Mouse (Mus musculus) CD4-positive naive resting alpha-beta T cell, adult 57 days (primary cell): ENCODE results near the gene Kri1. TPM values are rescaled to one million over a fixed set of nuclear protein-coding genes. Genes with fewer than 3 reads are reported as not detected.

Experiments
- total RNA-seq: library from RNA; stranded (reverse); gene quantifications from one replicate; pipeline ENCODE4 v1.2.4, GENCODE M21; 2023

The Kri1 gene
- 172 TPM for total RNA-seq

GRCm38 (mm10) chr9:21287571-21288402 is at the start of gene Kri1:
Gene Kri1, minus strand, starts transcription at chr9:21287969.

GRCm38 (mm10) chr9:21320619-21321512 is 33.1 kb upstream of the Kri1 start, which contains the start of gene Slc44a2:
Gene Slc44a2, plus strand, starts transcription at chr9:21320698.

GRCm38 (mm10) chr9:21312134-21312533 is 24.4 kb upstream of the Kri1 start, which contains the start of gene Ap1m2:
Gene Ap1m2, minus strand, starts transcription at chr9:21312337.

GRCm38 (mm10) chr9:21291022-21291787 is 3.4 kb upstream of the Kri1 start, which contains the start of gene Cdkn2d:
Gene Cdkn2d, minus strand, starts transcription at chr9:21291407.

GRCm38 (mm10) chr9:21265000-21265561 is 22.7 kb downstream of the Kri1 start, which contains the start of gene Atg4d:
Gene Atg4d, plus strand, starts transcription at chr9:21265293.

GRCm38 (mm10) chr9:21248326-21248725 is 39.4 kb downstream of the Kri1 start, which contains the start of gene S1pr5:
Gene S1pr5, minus strand, starts transcription at chr9:21248443.

GRCm38 (mm10) chr9:21238733-21239464 is 48.9 kb downstream of the Kri1 start, which contains the start of gene Keap1:
Gene Keap1, minus strand, starts transcription at chr9:21239361.

Other genes with a start within 250 kb of the Kri1 start
- gene Zglp1, start 220.9 kb downstream of the Kri1 start, total RNA-seq, result not detected
- gene Gm49373, start 214.9 kb downstream of the Kri1 start, total RNA-seq, result 0.83 TPM
- 27.6 TPM for gene Fdx1l, start 214.4 kb downstream of the Kri1 start, total RNA-seq
- 9.4 TPM for gene Gm38431, start 196.0 kb downstream of the Kri1 start, total RNA-seq
- 112 TPM for gene Raver1, start 196.0 kb downstream of the Kri1 start, total RNA-seq
- 50.3 TPM for gene Tyk2, start 156.7 kb downstream of the Kri1 start, total RNA-seq
- 131 TPM for gene Cdc37, start 138.0 kb downstream of the Kri1 start, total RNA-seq
- gene Pde4a, start 122.3 kb downstream of the Kri1 start, total RNA-seq, result 1.6 TPM
- 37.3 TPM for gene Keap1, start 48.6 kb downstream of the Kri1 start, total RNA-seq
- 0.44 TPM for gene S1pr5, start 39.5 kb downstream of the Kri1 start, total RNA-seq
- 51.6 TPM for gene Atg4d, start 22.7 kb downstream of the Kri1 start, total RNA-seq
- gene Cdkn2d, start 3.4 kb upstream of the Kri1 start, total RNA-seq, result 47.6 TPM
- gene Ap1m2, start 24.4 kb upstream of the Kri1 start, total RNA-seq, result 4.0 TPM
- 379 TPM for gene Slc44a2, start 32.7 kb upstream of the Kri1 start, total RNA-seq
- gene Ilf3, start 79.9 kb upstream of the Kri1 start, total RNA-seq, result 116 TPM
- 84.4 TPM for gene Qtrt1, start 123.9 kb upstream of the Kri1 start, total RNA-seq
- gene Dnm2, start 136.9 kb upstream of the Kri1 start, total RNA-seq, result 346 TPM
- gene Tmed1, start 222.3 kb upstream of the Kri1 start, total RNA-seq, result 0.47 TPM
- gene AB124611, start 238.2 kb upstream of the Kri1 start, total RNA-seq, result 70.4 TPM